Mouse (Mus musculus) liver, embryonic 11.5 days (tissue): ENCODE results near the gene Dnajc5. TPM values are rescaled to one million over a fixed set of nuclear protein-coding genes. Genes with fewer than 3 reads are reported as not detected.
A peak's percentile ranks its signal among the peaks of the same experiment; 100 is the strongest.

Experiments used
- ATAC-seq: fragments of 200-750 bp; cut with Nextera tagmentation; replicated peaks from 2 replicates; pipeline ENCODE4 v1.8.0; 2017; ENCODE audit warnings: moderate number of reproducible peaks, mild to moderate bottlenecking, moderate TSS enrichment, moderate library complexity; ENCODE audit not compliant: low FRiP score
- DNase-seq: peaks from one replicate; pipeline ENCODE4 v3.0.0-alpha.2; 2017; ENCODE audit warnings: low spot score
- H3K27ac ChIP-seq: fragments of 300-500 bp; sonication (generic); 2 replicates; pipeline ENCODE4 v1.5.1; 2014; ENCODE audit warnings: mild to moderate bottlenecking, low read depth, low read length, control low read depth
- H3K27me3 ChIP-seq: fragments of 300-500 bp; sonication (generic); replicated peaks from 2 replicates; pipeline ENCODE4 v1.6.1; 2014; ENCODE audit warnings: low read length, mixed read lengths; ENCODE audit not compliant: control insufficient read depth, insufficient read depth
- H3K36me3 ChIP-seq: fragments of 300-500 bp; sonication (generic); 2 replicates; pipeline ENCODE4 v1.6.1; 2014; ENCODE audit warnings: mild to moderate bottlenecking, low read length, moderate library complexity, mixed read lengths; ENCODE audit not compliant: control insufficient read depth, insufficient read depth
- H3K4me1 ChIP-seq: fragments of 300-500 bp; sonication (generic); replicated peaks from 2 replicates; pipeline ENCODE4 v1.6.1; 2014; ENCODE audit warnings: low read length, mixed read lengths; ENCODE audit not compliant: control insufficient read depth, insufficient read depth
- H3K4me2 ChIP-seq: fragments of 300-500 bp; sonication (generic); 2 replicates; pipeline ENCODE4 v1.6.1; 2014; ENCODE audit warnings: mild to moderate bottlenecking, control low read depth, moderate library complexity
- H3K4me3 ChIP-seq: fragments of 300-500 bp; sonication (generic); 2 replicates; pipeline ENCODE4 v1.5.1; 2014; ENCODE audit warnings: low read depth, low read length, control low read depth
- H3K9ac ChIP-seq: fragments of 300-500 bp; sonication (generic); 2 replicates; pipeline ENCODE4 v1.6.1; 2014; ENCODE audit warnings: low read depth, low read length, control low read depth
- H3K9me3 ChIP-seq: fragments of 300-500 bp; sonication (generic); 2 replicates; pipeline ENCODE4 v1.6.1; 2016; ENCODE audit warnings: low read length, inconsistent platforms, mixed read lengths; ENCODE audit not compliant: control insufficient read depth
- WGBS: fragments of 180-500 bp; shearing (Covaris S2); extraction: QIAGEN DNeasy Blood & Tissue Kit; methylation state at CpG from one replicate; pipeline ENCODE4 v1.1.7; 2014; 5-methylcytosine and 5-hydroxymethylcytosine counted together
- polyA plus RNA-seq: library from polyadenylated mRNA; unstranded; fragments of >200 nt; fragmentation: Nextera tagmentation; extraction: Ambion mirVana; gene quantifications from 2 replicates; pipeline ENCODE4 v1.2.1, GENCODE M21; 2014

Gene Dnajc5
- polyA plus RNA-seq, 1 experiment from 2014 or later = 61.1 TPM

GRCm38 (mm10) chr2:181550233-181550632, 29.9 kb downstream of the Dnajc5 start:
- Histone ChIP-seq H3K36me3 (peaks cover 40% of the 10 kb centered on the region), H3K4me3 (no peak overlapping the region), H3K4me2 (no peak overlapping the region), H3K27ac (no peak overlapping the region), H3K27me3 (no peaks in the 10 kb centered on the region), H3K4me1 (peaks cover 16% of the 10 kb centered on the region), H3K9me3 (no peaks in the 10 kb centered on the region), H3K9ac (no peak overlapping the region)
- WGBS = 88% methylated on average over 2 of the region's 2 CpGs
- DNase-seq = no peak
- no peak for ATAC-seq

GRCm38 (mm10) chr2:181553772-181554171, 33.5 kb downstream of the Dnajc5 start:
- Histone ChIP-seq H3K4me2 (no peak overlapping the region), H3K27ac (no peak overlapping the region), H3K9ac (no peak overlapping the region), H3K9me3 (no peaks in the 10 kb centered on the region), H3K27me3 (no peaks in the 10 kb centered on the region), H3K4me1 (no peaks in the 10 kb centered on the region), H3K36me3 (peaks cover 26% of the 10 kb centered on the region), H3K4me3 (no peak overlapping the region)
- ATAC-seq (no peak), DNase-seq (no peak)

GRCm38 (mm10) chr2:181567338-181567737, 47.1 kb downstream of the Dnajc5 start:
- H3K4me3 ChIP-seq = no peak overlapping the region
- H3K9me3 ChIP-seq = no peaks in the 10 kb centered on the region
- DNase-seq (peak; percentile 23), ATAC-seq (no peak)
- H3K4me1 ChIP-seq = peaks cover 14% of the 10 kb centered on the region
- 82% methylated on average over 3 of the region's 3 CpGs for WGBS
- H3K9ac ChIP-seq = no peak overlapping the region
- H3K36me3 ChIP-seq = no peaks in the 10 kb centered on the region
- no peak overlapping the region for H3K27ac ChIP-seq
- H3K27me3 ChIP-seq = no peaks in the 10 kb centered on the region
- H3K4me2 ChIP-seq = no peak overlapping the region

- Histone ChIP-seq H3K27ac (peak overlapping the region; percentile 52), H3K4me2 (peak overlapping the region; percentile 37), H3K4me3 (no peak overlapping the region), H3K36me3 (peaks cover 5% of the 10 kb centered on the region), H3K9me3 (no peaks in the 10 kb centered on the region), H3K4me1 (peaks cover 14% of the 10 kb centered on the region), H3K9ac (peak overlapping the region; percentile 30; the same call in 1 of the 2 replicates), H3K27me3 (no peaks in the 10 kb centered on the region)
- DNase-seq = peak; percentile 38
- 52% methylated on average over 7 of the region's 7 CpGs for WGBS
- peak; percentile 85 for ATAC-seq
Observed at GRCm38 (mm10) chr2:181568272-181569008, 48.2 kb downstream of the Dnajc5 start.

- ATAC-seq (no peak), DNase-seq (peak; percentile 25)
- H3K4me1 ChIP-seq = peaks cover 18% of the 10 kb centered on the region
- no peak overlapping the region for H3K27ac ChIP-seq
- WGBS = 90% methylated on average over 10 of the region's 10 CpGs
- no peaks in the 10 kb centered on the region for H3K9me3 ChIP-seq
- H3K4me2 ChIP-seq = no peak overlapping the region
- no peaks in the 10 kb centered on the region for H3K27me3 ChIP-seq
- H3K4me3 ChIP-seq = no peak overlapping the region
- H3K9ac ChIP-seq = no peak overlapping the region
- peaks cover 5% of the 10 kb centered on the region for H3K36me3 ChIP-seq
Observed at GRCm38 (mm10) chr2:181569856-181570255, 49.6 kb downstream of the Dnajc5 start.

GRCm38 (mm10) chr2:181570375-181570774, 50.1 kb downstream of the Dnajc5 start:
- Histone ChIP-seq H3K27me3 (no peaks in the 10 kb centered on the region), H3K9me3 (no peaks in the 10 kb centered on the region), H3K4me1 (peaks cover 18% of the 10 kb centered on the region), H3K4me3 (no peak overlapping the region), H3K36me3 (peaks cover 5% of the 10 kb centered on the region), H3K27ac (no peak overlapping the region), H3K9ac (no peak overlapping the region), H3K4me2 (no peak overlapping the region)
- DNase-seq = peak; percentile 32
- 89% methylated on average over 8 of the region's 8 CpGs for WGBS
- no peak for ATAC-seq

GRCm38 (mm10) chr2:181570921-181571595, 50.8 kb downstream of the Dnajc5 start:
- H3K36me3 ChIP-seq = peaks cover 5% of the 10 kb centered on the region
- peak overlapping the region; percentile 1; the same call in 1 of the 2 replicates for H3K9ac ChIP-seq
- no peak for ATAC-seq
- no peak overlapping the region for H3K4me2 ChIP-seq
- 72% methylated on average over 6 of the region's 6 CpGs for WGBS
- no peak overlapping the region for H3K27ac ChIP-seq
- DNase-seq = peak; percentile 29
- H3K27me3 ChIP-seq = no peaks in the 10 kb centered on the region
- peaks cover 18% of the 10 kb centered on the region for H3K4me1 ChIP-seq
- no peaks in the 10 kb centered on the region for H3K9me3 ChIP-seq
- H3K4me3 ChIP-seq = no peak overlapping the region

- H3K4me3 ChIP-seq = no peak overlapping the region
- WGBS = 92% methylated on average over 11 of the region's 11 CpGs
- peak; percentile 31 for DNase-seq
- H3K27ac ChIP-seq = no peak overlapping the region
- H3K9me3 ChIP-seq = no peaks in the 10 kb centered on the region
- no peaks in the 10 kb centered on the region for H3K27me3 ChIP-seq
- peaks cover 5% of the 10 kb centered on the region for H3K36me3 ChIP-seq
- no peak overlapping the region for H3K9ac ChIP-seq
- no peak for ATAC-seq
- peaks cover 26% of the 10 kb centered on the region for H3K4me1 ChIP-seq
- no peak overlapping the region for H3K4me2 ChIP-seq
Observed at GRCm38 (mm10) chr2:181571941-181572670, 51.8 kb downstream of the Dnajc5 start.
